Mouse (Mus musculus) G1E (cell line): ENCODE measurements at regions not wholly inside any gene's neighbourhood (a gene's known extent, or its start where the extent isn't known, plus 50 kb on each side); places are given as distances from the start of the nearest gene placed in this dataset.

Source experiments
- CTCF ChIP-seq: IDR thresholded peaks from 2 replicates; pipeline ENCODE4 v1.5.1; 2012; ENCODE audit warnings: low read depth, low read length, inconsistent platforms, mixed read lengths
- GATA1 ChIP-seq: IDR thresholded peaks from 2 replicates; pipeline ENCODE4 v1.6.1; 2012; ENCODE audit warnings: borderline replicate concordance, low read length, inconsistent platforms, mixed read lengths
- GATA2 ChIP-seq: IDR thresholded peaks from 2 replicates; pipeline ENCODE4 v1.6.1; 2012; ENCODE audit warnings: low read depth, low read length, inconsistent platforms, borderline replicate concordance
- POLR2AphosphoS5 ChIP-seq: IDR thresholded peaks from 2 replicates; pipeline ENCODE4 v1.6.1; 2012; ENCODE audit warnings: low read depth, low read length, inconsistent platforms; ENCODE audit not compliant: insufficient replicate concordance
- TAL1 ChIP-seq: conservative IDR thresholded peaks from 2 replicates; pipeline ENCODE4 v1.6.1; 2012; ENCODE audit warnings: low read depth, low read length, inconsistent platforms, mixed read lengths

DNA sequence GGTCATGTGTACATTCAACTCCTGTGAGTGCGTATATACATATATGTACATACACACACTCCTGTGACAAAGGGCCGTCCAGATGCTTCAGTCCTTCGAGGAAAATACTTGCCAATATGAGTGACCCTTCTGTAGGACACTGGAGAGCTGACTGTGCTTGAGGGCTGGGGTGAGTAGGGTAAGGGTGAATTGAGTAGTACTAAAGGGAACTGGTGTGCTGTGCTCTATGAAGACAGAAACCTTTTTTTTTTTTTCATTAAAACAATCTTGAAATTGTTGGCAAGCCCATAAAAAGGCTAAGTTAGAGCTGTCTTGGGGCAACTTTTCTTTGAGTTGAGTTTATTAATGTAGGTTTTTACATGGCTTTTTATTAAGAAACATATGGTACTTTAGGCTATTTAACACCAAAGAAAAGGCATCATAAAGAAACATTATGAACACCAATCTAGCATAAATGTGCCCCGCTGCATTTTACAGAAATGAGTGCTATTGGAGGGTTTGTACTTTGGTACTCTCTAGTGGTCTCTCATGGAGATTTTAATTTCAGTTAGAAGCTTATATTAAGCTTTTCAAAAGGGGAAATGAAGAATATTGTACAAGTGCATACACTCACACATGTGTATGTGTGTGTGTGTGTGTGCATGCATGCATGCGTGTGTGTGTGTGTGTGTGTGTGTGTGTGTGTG is 718.5 kb upstream of the 2610301B20Rik start:
- TF ChIP-seq CTCF (no peak), GATA1 (no peak), TAL1 (no peak), POLR2AphosphoS5 (no peak), GATA2 (no peak)
